Mouse (Mus musculus): ENCODE results near the gene Tmem86b.

DNA sequence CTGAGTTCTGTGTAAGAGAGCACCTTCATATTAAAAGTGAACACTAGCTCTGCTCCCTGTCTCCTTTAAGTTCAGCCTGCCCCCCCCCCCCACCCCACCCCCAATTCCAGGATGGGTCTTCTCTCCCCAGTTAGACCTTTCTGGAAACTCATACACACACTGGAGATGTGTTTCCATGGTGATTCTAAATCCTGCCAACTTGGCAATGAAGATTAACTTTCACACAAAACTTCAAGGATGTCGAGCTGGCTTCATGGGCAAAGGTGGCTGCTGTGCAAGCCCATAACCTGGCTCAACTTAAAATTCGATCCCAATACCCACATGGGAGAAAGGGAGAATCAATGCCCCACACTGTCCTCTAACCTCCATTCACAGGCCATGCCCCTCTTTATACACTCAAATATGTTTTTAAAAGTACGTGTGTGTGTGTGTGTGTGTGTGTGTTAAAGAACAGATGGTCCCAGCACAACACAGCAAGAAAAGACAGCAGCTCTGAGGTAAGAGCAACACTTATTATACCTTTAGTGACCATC, 28.8 kb upstream of the Tmem86b start:
- TF ChIP-seq CTCF (IDR thresholded peaks at IDR 0.05; ENCODE audit: low read depth, low read length) (no peak), POLR2A (IDR thresholded peaks at IDR 0.05; ENCODE audit: extremely low read depth, insufficient read depth, low read length) (no peak)
